ENCODE assay signal across 15 mouse cellular contexts in genomic region chr14:123296068-123296467, GRCm38 (mm10).
DNase-seq lines count a peak whose midpoint lies in the region.
"Had no signal": no experiment of that assay in that cellular context is flagged by ENCODE, and none has a peak within 500 bp of the region (broad histone marks: within the 10 kb centered on the region; RNA-seq: fewer than 3 reads in every experiment).

No protein-coding gene starts in this region.

- intact Hi-C loops in left cerebral cortex, postnatal 4 days (cut with DNase I), result no loop called here
- intact Hi-C loops in left cerebral cortex, postnatal 36 days (cut with DNase I), result no loop called here

- DNase-seq in left cerebral cortex, postnatal 4 days, result peak; percentile 37
- no peak for DNase-seq in left cerebral cortex, postnatal 36 days (ENCODE audit: low spot score in 2 of 2)
- DNase-seq in cerebellum, adult 11-12 months, result peak; percentile 50
- peak; percentile 66 to 74 for DNase-seq in cerebellum, postnatal 10 days
- peak; percentile 7 for DNase-seq in skeletal muscle tissue, adult 2 months (ENCODE audit: low read depth, low spot score)
- no peak for DNase-seq in thymus, postnatal 4 days
- DNase-seq in liver, result no peak
- DNase-seq: adrenal gland, postnatal 25 days; gastrocnemius, postnatal 14 days; heart, postnatal 10 days; kidney, postnatal 14 days; lung, embryonic 14.5 days; midbrain, embryonic 14.5 days; right cerebral cortex, postnatal 4 days; thymus, adult 18-20 months had no signal

Comparison
In these comparisons a context has a peak if more than half of its experiments do, and no peak if none do; other contexts are left out.
1. DNase-seq: peak in left cerebral cortex, postnatal 4 days (single experiment), cerebellum, adult 11-12 months (single experiment), cerebellum, postnatal 10 days (2 of 2) and skeletal muscle tissue, adult 2 months (single experiment); none in left cerebral cortex, postnatal 36 days (0 of 2), thymus, postnatal 4 days (single experiment) and liver (single experiment).